Mouse (Mus musculus) retina, postnatal 7 days (tissue): Measurements from ENCODE around the gene Rhbdd2.

Source experiments
- DNase-seq: peaks from one replicate; pipeline ENCODE4 v3.0.0-alpha.2; 2012; ENCODE audit warnings: low read depth, low spot score

The Rhbdd2 gene

DNA sequence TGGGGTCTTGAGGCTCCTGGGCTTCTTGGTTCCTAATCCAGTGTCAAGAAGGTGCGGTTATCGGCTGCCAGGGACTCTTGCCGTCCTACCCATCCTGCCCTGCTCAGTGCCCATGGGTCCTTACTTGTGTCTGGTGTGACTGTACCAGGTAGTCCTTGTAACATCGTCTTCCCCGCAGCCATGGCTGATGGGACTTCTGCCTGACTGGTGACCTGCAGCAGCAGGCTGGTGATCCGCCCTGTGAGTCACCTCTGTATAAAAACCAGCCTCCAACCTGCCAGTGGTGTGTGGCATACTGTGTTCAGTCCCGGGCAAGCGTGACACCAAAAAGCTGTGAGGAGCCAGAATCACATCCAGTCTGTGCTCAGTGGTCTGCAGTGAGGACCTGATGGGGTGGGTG, 11.5 kb downstream of the Rhbdd2 start:
- DNase-seq = no peak

DNA sequence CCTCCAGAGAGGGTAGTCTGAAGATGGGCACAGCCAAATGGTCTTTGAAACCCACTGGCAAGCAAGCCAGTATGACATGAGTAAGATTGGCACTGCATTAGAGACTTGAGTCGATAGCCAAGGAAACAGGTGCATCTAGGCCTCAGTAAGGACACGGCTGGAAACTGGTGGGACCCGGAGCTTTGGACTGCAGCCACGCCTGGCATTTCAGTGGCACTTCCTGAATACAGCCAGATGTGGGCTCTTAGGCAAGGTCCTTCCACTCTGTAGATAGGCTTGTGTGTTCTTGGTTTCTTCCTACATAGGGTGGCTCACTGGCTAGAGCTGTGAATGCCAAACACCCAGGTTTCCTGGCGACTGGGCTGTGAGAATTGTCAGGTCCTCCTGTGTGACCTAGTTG, 12.9 kb downstream of the Rhbdd2 start:
- DNase-seq = no peak

DNA sequence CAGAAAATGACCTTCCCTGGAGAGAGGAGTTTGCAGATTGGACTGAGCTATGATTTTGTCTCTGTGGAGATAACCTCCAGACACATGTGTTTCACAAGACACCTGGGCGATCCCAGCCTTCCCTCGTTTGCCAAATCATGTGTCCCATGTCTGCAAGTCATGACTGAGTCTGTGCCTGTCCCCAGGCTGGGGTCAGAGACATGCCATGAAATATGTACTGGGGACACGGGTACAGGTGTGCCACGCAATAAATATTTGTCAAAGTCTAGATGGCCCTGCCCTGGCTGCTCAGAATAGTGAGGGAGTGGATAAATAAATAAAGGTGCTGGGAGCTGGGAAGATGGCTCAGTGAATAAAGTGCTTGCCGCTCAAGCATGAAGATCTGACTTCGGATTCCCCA, 13.6 kb downstream of the Rhbdd2 start:
- no peak for DNase-seq

DNA sequence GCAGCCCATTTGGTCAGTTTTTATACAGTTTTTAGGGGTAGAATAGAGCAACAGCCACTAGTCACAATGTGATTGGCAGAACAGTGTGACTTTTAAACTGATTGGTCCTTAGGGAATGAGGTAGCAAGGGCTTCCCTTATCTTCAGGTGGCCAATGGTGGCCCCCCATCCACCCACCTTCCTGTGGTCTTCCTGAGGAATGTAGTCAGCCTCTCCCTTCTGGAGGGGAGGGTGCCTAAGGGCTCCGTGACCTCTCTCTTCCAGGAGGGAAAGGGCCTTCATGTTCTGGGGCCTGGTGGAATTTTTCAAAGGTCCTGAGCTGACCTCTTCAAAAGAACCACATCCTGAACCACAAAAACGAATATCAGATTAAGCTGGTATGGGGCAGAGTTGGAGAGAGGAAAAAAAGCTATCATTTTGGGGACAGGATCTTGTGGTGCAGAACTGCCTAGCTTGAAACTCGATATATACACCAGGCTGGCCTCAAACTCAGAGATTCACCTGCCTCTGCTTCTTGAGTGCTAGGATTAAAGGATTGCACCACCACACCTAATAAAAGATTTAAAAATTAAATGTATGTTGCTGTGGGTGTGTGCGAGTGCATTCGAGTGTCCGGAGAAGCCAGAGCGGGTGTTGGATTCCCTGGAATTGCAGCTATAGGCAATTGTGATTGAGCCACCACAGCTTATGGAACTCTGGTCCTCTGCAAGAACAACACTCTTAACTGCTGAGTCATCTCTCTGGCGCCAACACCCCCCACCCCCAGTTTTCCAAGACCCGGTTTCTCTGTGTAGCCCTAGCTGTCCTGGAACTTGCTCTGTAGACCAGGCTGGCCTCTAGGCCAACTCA, 16.3 kb downstream of the Rhbdd2 start:
- DNase-seq = no peak

DNA sequence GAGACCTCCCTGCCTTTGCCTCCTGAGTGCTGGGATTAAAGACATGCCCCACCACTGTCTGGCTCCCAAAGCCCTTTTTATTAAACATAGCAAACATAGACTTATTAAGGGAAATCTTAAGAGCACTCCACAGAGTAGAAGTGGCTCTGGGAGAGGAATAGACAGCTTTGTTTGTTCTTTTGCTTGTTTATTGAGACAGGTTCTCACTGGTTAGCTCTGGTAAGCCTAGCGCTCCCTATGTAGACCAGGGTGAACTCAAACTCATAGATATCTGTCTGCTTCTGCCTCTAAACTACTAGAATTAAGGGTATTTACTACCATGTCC, 16.9 kb downstream of the Rhbdd2 start:
- DNase-seq = no peak

DNA sequence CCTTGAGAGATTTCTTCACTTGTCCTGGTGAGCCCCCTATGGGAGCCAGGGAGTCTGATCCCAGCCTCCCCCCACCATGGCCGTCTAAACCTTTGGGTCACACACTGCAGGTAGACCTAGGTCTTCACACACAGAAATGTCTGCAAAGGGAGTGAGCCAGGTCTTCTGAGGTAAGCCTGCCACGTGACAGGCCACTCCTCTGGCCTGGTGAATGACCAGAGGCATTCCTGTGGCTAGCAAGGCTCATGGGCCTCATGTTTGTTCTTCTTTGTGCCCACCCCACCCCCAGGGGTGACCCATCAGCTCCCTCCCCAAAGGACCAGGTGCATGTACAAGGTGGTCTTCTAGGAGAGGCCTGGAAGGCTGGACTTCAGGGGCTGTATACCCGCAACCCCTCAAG, 19.1 kb downstream of the Rhbdd2 start:
- no peak for DNase-seq

DNA sequence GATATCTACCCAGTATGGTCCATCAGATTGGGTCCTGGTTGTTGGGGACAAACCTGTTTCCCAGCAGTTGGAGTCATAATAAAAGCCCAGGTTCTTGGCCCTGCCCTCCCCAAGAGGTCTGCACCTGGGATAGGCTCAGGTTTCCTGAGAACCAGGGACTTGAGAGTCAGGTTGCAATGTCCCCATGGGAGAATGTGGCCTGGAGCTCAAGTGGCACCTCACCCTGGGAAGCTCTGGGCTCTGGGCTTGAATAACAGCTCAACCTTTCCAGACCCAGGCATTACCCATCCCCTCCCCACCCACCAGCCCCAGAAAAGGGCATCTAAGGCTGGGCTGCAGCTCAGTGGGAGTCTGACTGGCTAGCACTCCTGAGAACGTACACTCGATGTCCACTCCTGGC, 20.8 kb downstream of the Rhbdd2 start:
- DNase-seq = no peak

DNA sequence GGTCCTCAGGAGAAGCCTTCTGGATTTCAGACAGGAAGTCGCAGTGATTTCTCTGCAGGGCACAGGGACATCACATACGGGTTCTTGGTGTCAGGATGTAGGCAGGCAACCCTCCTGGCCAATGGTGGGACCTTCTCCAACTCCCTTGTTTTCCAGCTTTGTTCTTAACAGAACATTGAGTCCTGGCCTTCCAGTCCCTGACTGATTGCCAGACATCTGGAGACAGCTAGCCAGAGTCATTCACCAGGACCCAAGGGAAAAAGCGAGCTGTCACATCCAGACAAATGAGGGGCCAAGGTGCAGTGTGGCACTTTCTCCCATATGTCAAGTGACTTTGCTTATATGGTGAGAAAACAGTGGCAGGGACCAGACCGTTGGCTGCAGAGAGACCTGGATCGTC, 23.6 kb downstream of the Rhbdd2 start:
- DNase-seq = no peak

DNA sequence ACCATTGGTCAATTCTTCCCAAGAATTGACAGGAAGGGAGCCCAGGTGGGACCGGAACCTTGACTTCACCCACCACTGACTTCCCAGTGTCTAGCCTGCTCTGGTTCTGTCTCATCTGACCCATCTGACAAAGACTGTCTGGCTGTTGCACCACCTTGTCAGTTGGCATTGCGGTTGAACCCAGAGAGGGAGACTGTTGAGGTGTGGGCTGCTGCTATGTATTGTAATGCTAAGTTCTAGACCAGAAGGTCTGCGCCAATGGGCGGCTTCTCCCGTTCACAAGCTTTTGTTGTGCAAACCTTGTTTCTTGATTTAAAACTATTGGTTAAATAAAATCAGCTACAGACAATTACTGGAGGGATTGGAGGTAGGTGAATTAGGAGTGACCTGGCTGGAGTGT, 24.7 kb downstream of the Rhbdd2 start:
- DNase-seq = no peak

DNA sequence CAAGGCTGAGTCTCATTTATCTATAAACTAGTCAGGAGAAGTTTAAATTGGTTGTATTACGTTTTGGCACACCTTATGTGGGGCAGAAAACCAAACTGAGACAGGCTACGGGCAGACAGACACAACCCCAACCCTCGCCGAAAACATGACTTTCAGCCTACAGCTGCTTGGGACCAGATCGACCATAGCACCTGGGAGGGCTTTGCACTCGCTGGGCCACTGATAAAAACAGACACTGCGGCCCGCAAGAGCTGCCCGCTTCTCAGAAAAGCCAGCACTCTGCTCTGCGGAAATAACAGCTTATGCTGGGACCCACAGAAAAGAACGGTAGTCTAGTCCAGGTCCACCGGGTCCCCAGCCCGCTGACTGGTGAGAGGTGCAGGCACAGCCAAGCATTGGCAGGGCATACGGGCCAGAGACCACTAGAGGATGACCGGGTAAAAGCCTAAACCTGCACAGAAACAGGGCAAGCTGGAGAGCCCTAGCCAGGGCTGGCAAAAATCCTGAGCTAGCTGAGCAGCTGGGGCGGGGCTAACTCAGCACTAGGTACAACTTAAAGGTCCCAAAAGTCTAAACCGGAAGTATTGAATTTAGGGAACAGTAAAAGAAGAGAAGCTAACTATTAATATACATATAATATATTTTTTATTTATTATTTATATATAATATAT, 25.4 kb downstream of the Rhbdd2 start:
- no peak for DNase-seq

DNA sequence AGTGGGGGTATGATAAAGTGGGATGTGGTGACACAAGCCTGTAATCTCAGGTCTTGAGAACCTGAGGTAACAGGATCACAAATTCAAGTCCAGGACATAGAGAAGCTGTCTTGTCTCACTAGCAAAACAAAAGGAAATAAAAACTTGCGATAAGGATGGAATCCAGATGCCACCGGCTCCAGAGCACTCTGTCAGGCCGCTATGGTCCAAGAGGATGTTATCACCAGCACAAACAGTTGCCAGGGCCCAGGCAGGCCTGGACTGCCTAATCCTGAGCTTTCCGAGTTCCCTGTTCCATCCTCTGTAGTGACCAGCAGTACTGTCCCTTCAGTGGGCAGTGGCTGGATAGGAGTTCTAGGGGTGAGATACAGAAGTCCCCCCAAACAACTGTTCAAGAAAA, 27.5 kb downstream of the Rhbdd2 start:
- DNase-seq = no peak

DNA sequence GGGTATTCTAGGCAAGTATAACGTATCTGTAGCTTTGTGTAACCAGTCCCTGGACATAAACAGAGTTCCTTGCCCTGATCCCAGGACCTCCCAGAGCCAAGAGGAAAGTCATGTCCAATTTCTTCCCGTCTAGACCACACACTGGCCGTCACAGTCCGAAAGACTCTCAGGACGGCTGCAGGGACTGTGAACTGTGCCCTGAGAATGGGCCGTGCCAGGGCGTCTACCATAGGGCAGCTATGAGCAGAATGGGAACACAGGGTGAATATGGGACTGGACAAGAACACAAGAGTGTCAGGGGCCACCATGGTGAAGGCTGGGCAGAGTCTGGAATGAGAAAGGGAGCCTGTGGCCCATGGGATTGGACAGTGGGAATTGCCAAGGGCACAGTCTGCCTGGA, 28.1 kb downstream of the Rhbdd2 start:
- DNase-seq = no peak

DNA sequence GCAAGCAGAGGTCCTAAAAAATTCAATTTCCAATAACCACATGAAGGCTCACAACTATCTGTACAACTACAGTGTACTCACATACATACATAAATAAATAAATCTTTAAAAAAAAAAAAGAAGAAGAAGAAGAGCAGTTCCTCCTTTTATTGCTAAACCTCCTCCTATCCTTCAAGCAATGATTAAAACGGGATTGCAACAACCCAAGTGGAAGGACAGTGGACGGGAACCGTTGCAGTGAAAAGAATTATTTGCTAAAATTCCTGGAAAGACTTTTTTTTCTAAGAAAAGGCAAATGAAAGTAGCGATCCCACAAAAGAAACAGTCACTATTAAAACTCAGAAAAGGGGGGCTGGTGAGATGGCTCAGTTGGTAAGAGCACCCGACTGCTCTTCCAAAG, 34.5 kb downstream of the Rhbdd2 start:
- DNase-seq = no peak

DNA sequence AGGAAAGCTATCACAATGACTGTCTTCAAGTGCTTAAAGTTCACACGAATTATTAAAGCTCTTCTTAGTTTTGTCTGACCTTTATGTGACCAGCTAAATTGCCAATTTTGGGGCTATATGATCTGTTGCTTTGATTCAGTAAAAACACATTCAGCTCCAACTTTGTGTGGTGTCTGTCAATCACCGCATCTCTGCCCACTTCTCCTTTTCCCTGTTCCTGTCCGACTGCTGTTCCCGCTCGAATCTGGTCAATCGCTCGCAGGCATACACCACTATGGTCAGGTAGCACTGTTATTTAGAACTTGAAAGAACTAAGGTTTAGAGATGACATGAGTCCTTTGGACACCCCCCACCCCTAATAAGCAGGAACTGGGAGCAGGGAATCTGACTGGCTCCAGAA, 35.7 kb downstream of the Rhbdd2 start:
- DNase-seq = no peak

DNA sequence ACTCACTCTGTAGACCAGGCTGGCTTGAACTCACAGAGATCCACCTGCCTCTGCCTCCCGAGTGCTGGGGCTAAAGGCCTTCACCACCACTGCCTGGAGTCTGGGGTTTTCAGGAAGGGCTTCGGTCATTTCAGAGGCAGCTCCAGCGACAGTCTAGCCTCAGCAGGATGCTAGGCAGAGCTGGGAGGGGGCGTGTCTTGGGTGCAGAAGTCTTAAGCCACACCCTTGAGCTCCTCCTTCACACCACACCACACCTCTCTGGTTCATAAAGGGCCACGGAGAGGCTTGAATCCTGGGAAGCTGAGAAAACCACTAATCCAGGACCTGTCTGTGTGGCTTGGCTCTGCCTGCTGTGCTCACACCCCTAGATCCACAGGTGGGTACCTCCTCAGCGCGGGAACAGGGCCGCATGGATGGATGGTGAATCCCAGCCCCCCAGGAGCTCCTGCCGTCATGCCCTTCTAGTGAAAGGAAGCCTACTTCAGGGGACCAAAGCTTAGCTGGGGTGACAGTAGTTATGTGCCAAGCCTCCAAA, 37.4 kb downstream of the Rhbdd2 start, which contains the start of gene Por:
Gene Por (plus strand): TSS at position 293 of the 535 bp plus-strand sequence.
- no peak for DNase-seq

DNA sequence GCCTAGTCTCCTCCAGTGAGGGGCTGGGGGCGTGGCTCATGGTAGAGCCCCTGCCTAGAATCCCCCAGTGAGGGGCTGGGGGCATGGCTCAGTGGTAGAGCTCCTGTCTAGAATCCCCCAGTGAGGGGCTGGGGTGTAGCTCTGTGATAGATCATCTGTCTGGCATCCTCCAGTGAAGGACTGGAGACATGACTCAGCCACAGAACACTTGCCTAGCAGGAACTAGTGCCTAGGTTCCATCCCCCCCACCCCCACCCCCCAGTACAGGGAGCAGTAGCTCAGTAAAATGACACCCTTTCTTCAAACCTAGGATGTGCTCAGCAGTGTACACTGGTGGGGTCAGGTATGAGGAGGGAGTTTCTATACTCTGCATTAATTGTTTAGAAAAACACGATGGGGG, 38.5 kb downstream of the Rhbdd2 start:
- DNase-seq = no peak

DNA sequence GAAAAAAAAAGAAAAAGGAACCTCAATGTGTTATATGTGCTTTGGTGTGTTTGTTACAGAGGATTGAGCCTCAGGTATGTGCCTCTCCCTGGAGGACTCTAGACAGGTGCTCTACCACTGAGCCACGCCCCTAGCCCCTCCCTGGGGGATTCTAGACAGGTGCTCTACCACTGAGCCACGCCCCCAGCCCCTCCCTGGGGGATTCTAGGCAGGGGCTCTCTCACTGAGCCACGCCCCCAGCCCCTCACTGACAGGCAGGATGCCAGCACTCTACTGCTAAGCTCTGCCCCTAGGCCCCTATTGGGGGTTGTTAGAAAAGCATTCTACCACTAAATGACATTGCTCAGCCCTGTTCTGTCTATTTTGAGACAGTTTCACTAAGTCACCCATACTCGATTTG, 40.1 kb downstream of the Rhbdd2 start:
- DNase-seq = no peak

DNA sequence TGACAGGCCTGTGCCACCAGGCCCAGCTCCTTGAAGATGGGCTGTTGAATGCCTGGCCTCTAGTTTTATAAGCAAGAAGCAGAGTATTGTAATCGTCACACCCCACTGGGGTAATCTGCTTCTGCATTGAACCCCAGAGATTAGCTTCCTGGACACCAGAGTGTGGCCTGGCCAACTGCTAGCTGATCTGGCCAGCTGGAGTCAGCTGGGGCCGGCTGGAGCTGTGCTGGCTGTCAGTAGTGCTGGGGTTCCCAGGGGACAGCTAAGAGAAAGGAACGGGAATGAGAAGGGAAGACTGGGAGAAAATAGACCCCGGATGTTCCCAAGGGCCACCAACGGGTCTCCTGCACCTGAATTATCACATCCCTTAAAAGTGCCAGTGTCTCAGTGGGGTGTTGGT, 40.6 kb downstream of the Rhbdd2 start:
- no peak for DNase-seq

DNA sequence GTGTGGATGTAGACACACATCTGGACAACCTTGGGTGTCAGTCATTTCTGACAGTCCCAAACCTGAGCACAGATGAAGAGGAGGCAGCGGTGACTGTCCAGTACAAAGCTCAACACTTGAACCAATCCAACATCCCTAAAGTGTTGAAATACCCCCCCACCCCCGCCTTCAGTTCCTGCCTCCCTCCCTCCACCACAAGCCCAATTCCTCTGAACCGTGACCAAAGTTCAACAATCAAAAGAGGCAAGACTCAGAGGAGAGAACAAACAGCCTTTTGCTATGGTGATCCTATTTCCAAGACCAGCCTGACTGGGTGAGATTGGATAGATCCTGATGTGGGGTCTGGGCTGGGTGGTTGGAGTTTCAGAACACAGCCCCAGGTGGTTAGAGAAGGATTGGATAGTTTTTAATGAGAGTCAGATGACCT, 41.9 kb downstream of the Rhbdd2 start:
- no peak for DNase-seq

DNA sequence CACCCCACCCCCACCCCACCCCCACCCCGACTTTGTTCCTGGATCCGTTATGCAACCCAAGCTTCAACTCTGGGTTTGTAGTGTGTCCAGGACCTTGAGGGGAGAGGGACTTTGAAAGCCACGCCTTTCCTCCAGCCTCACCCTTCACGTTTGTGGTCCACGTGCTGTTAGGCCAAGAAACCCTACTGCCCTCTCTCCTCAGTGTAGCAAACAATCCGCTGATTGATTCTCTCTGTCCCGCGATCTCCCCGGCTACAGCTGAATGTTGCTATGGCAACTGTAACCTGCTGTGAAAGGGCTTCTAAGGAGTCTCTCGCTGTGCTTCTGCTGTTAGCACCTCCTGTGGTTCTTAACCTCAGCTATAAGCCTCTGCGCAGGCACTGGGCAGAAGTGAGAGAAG, 42.4 kb downstream of the Rhbdd2 start:
- no peak for DNase-seq

DNA sequence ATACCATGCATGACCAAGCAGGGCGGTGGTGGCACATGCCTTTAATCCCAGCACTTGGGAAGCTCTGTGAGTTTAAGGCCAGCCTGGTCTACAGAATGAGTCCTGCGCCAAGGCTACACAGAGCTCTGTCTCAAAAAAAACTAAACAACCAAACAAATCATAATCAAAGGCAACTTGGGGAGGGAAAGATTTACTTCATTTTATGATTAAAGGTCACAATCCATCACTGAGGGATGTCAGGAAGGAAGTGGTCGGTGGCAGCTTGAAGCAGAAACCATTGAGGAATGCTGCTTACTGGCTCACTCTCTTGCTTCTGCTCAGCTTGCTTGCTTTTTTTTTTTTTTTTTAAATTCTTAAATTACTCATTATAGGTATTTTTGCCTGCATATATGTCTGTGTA, 44.3 kb downstream of the Rhbdd2 start:
- DNase-seq = no peak

DNA sequence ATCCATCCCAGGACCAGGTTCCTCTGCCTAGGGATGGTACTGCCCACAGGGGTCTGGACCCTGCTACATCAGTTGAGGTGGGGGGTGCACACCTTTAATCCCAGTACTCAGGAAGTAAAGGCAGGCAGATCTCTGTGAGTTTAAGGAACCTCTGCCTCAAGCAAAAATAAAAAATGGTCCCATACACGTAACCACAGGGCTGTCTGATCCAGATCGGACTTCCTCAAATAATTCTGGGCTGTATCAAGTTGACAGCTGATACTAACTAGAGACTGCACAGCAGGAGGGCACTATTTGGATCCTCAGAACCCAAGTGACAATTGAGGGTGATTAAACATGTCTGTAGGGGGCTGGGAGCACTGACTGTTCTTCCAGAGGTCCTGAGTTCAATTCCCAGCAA, 44.8 kb downstream of the Rhbdd2 start:
- no peak for DNase-seq

DNA sequence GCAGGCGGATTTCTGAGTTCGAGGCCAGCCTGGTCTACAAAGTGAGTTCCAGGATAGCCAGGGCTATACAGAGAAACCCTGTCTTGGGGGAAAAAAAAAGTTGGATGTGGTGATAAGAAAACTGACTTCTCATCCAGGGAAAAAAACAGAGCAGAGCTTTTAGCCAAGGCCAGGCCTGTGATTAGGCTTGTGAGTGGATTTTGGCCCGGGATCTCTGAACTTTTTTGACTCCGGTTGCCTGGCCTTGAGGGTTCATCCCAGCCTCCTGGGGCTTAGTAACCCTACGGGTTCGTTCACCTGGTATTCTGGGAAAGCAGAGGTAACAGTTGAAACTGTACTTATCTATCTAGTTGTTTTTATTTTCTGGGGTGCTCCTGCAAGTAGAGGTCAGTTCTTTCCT, 46.1 kb downstream of the Rhbdd2 start:
- DNase-seq = no peak
